Mouse (Mus musculus) limb, embryonic 11.5 days (tissue): Measurements from ENCODE around the gene Naip1. TPM values are rescaled to one million over a fixed set of nuclear protein-coding genes. Genes with fewer than 3 reads are reported as not detected.
"Not testable (repeated sequence)": the region's sequence is repeated elsewhere in the genome, so short reads cannot be mapped to it uniquely, and the experiment has no call there.

Experiments used
- ATAC-seq: fragments of 200-750 bp; cut with Nextera tagmentation; 2 replicates; pipeline ENCODE4 v1.8.0; 2017; ENCODE audit warnings: low read depth; ENCODE audit not compliant: insufficient number of reproducible peaks, low FRiP score, low TSS enrichment
- DNase-seq: peaks from one replicate; pipeline ENCODE4 v3.0.0-alpha.2; 2015; ENCODE audit warnings: low spot score
- H3K27ac ChIP-seq: fragments of 300-500 bp; sonication (generic); replicated peaks from 2 replicates; pipeline ENCODE4 v1.5.1; 2014; ENCODE audit warnings: low read depth, mild to moderate bottlenecking, low read length
- H3K27me3 ChIP-seq: fragments of 300-500 bp; sonication (generic); 2 replicates; pipeline ENCODE4 v1.6.1; 2014; ENCODE audit warnings: mild to moderate bottlenecking, low read length, mixed read lengths; ENCODE audit not compliant: control insufficient read depth, insufficient read depth
- H3K36me3 ChIP-seq: fragments of 300-500 bp; sonication (generic); 2 replicates; pipeline ENCODE4 v1.6.1; 2014; ENCODE audit warnings: mild to moderate bottlenecking, low read length, moderate library complexity, mixed read lengths; ENCODE audit not compliant: control insufficient read depth, insufficient read depth
- H3K4me1 ChIP-seq: fragments of 300-500 bp; sonication (generic); 2 replicates; pipeline ENCODE4 v1.6.1; 2014; ENCODE audit warnings: low read length, mixed read lengths; ENCODE audit not compliant: control insufficient read depth, insufficient read depth
- H3K4me2 ChIP-seq: fragments of 300-500 bp; sonication (generic); 2 replicates; pipeline ENCODE4 v1.6.1; 2014; ENCODE audit warnings: low read depth, mild to moderate bottlenecking, moderate library complexity; ENCODE audit not compliant: severe bottlenecking
- H3K4me3 ChIP-seq: fragments of 300-500 bp; sonication (generic); 2 replicates; pipeline ENCODE4 v1.5.1; 2014; ENCODE audit warnings: low read depth, low read length
- H3K9ac ChIP-seq: fragments of 300-500 bp; sonication (generic); 2 replicates; pipeline ENCODE4 v1.6.1; 2014; ENCODE audit warnings: mild to moderate bottlenecking, low read length
- H3K9me3 ChIP-seq: fragments of 300-500 bp; sonication (generic); 2 replicates; pipeline ENCODE4 v1.6.1; 2016; ENCODE audit warnings: low read length; ENCODE audit not compliant: control insufficient read depth
- WGBS: fragments of 180-500 bp; shearing (Covaris S2); extraction: QIAGEN DNeasy Blood & Tissue Kit; methylation state at CpG from one replicate; pipeline ENCODE4 v1.1.7; 2014; 5-methylcytosine and 5-hydroxymethylcytosine counted together
- polyA plus RNA-seq: library from polyadenylated mRNA; unstranded; fragments of >200 nt; fragmentation: Nextera tagmentation; extraction: Ambion mirVana; gene quantifications from 2 replicates; pipeline ENCODE4 v1.2.1, GENCODE M21; 2014

Naip1 gene
- polyA plus RNA-seq, 1 experiment from 2014 or later: not detected

- ATAC-seq, H3K36me3 ChIP-seq, H3K9ac ChIP-seq, H3K4me1 ChIP-seq, H3K4me3 ChIP-seq, H3K27me3 ChIP-seq, DNase-seq, H3K4me2 ChIP-seq, H3K9me3 ChIP-seq, H3K27ac ChIP-seq: not testable (repeated sequence)
- 90% methylated on average over 7 of the region's 7 CpGs for WGBS
These were observed 32.7 kb downstream of the Naip1 start for GRCm38 (mm10) chr13:100419958-100420357.

- 53% methylated on average over 1 of the region's 1 CpGs for WGBS
- H3K27me3 ChIP-seq: no peaks in the 10 kb centered on the region
- H3K4me3 ChIP-seq: no peak overlapping the region
- ATAC-seq (no peak), DNase-seq (no peak)
- H3K27ac ChIP-seq: no peak overlapping the region
- H3K9ac ChIP-seq: no peak overlapping the region
- no peak overlapping the region for H3K4me2 ChIP-seq
- H3K36me3 ChIP-seq: no peaks in the 10 kb centered on the region
- H3K4me1 ChIP-seq: no peaks in the 10 kb centered on the region
- H3K9me3 ChIP-seq: no peaks in the 10 kb centered on the region; the same call in 1 of the 2 replicates
These were observed 38.2 kb downstream of the Naip1 start for GRCm38 (mm10) chr13:100414428-100414827.

GRCm38 (mm10) chr13:100409825-100410224 lies 42.8 kb downstream of the Naip1 start:
- Histone ChIP-seq H3K9me3 (no peaks in the 10 kb centered on the region), H3K4me2 (no peak overlapping the region), H3K27me3 (no peaks in the 10 kb centered on the region), H3K27ac (no peak overlapping the region), H3K36me3 (no peaks in the 10 kb centered on the region), H3K9ac (no peak overlapping the region), H3K4me3 (no peak overlapping the region), H3K4me1 (no peaks in the 10 kb centered on the region)
- WGBS: 85% methylated on average over 4 of the region's 4 CpGs
- ATAC-seq: no peak
- DNase-seq: no peak

- Histone ChIP-seq H3K9ac (no peak overlapping the region), H3K9me3 (no peaks in the 10 kb centered on the region), H3K4me3 (no peak overlapping the region), H3K4me1 (no peaks in the 10 kb centered on the region), H3K27me3 (no peaks in the 10 kb centered on the region), H3K4me2 (no peak overlapping the region), H3K27ac (no peak overlapping the region), H3K36me3 (no peaks in the 10 kb centered on the region)
- no peak for ATAC-seq
- 87% methylated on average over 5 of the region's 5 CpGs for WGBS
- DNase-seq: no peak
These were observed 43.5 kb downstream of the Naip1 start for GRCm38 (mm10) chr13:100409181-100409580.

GRCm38 (mm10) chr13:100408242-100408641 lies 44.4 kb downstream of the Naip1 start:
- Histone ChIP-seq H3K9me3 (no peaks in the 10 kb centered on the region), H3K4me2 (no peak overlapping the region), H3K4me3 (no peak overlapping the region), H3K9ac (no peak overlapping the region), H3K36me3 (no peaks in the 10 kb centered on the region), H3K27me3 (no peaks in the 10 kb centered on the region), H3K27ac (no peak overlapping the region), H3K4me1 (no peaks in the 10 kb centered on the region)
- WGBS: 84% methylated on average over 7 of the region's 7 CpGs
- no peak for ATAC-seq
- DNase-seq: no peak

GRCm38 (mm10) chr13:100402930-100403637 lies 49.6 kb downstream of the Naip1 start:
- not testable (repeated sequence) for H3K4me3 ChIP-seq, H3K36me3 ChIP-seq, H3K4me2 ChIP-seq, H3K9ac ChIP-seq, H3K27ac ChIP-seq, H3K9me3 ChIP-seq, DNase-seq, H3K27me3 ChIP-seq, H3K4me1 ChIP-seq, ATAC-seq
- 79% methylated on average over 7 of the region's 7 CpGs for WGBS

- not testable (repeated sequence) for H3K9ac ChIP-seq, H3K36me3 ChIP-seq, H3K27me3 ChIP-seq, H3K4me2 ChIP-seq, H3K4me3 ChIP-seq, H3K4me1 ChIP-seq, H3K9me3 ChIP-seq, ATAC-seq, H3K27ac ChIP-seq
- peak; percentile 52 for DNase-seq
- 28% methylated on average over 5 of the region's 5 CpGs for WGBS
These were observed 61.6 kb downstream of the Naip1 start for GRCm38 (mm10) chr13:100391021-100391420.

GRCm38 (mm10) chr13:100370536-100370935 lies 82.1 kb downstream of the Naip1 start:
- no peak for ATAC-seq

More at GRCm38 (mm10) chr13:100370536-100370935, 82.1 kb downstream of the Naip1 start:
- Histone ChIP-seq H3K4me1 (no peaks in the 10 kb centered on the region), H3K9ac (no peak overlapping the region), H3K36me3 (no peaks in the 10 kb centered on the region), H3K27ac (no peak overlapping the region), H3K9me3 (no peaks in the 10 kb centered on the region), H3K4me3 (no peak overlapping the region), H3K27me3 (no peaks in the 10 kb centered on the region), H3K4me2 (no peak overlapping the region)
- WGBS: 100% methylated on average over 1 of the region's 1 CpGs
- no peak for DNase-seq
